Comparison of ENCODE assay signal across 8 mouse cellular contexts in genomic region chr17:88255744-88256598, GRCm38 (mm10).
DNase-seq lines count a peak whose midpoint lies in the region; ATAC-seq and TF ChIP-seq lines count a peak whose summit lies in the region.

No protein-coding gene starts in this region.

- dilution Hi-C loops in CH12.LX (cut with MboI; ENCODE audit: extremely low pct_ligation_motif_present, extremely low pct_unique_long_range_greater_than_20kb, low sequenced_read_pairs): no loop called here

- H3K4me2 ChIP-seq in CH12.LX (ENCODE audit: insufficient read depth, low read depth, poor library complexity, severe bottlenecking): peak overlapping the region; percentile 71
- peak overlapping the region; percentile 68 for H3K4me2 ChIP-seq in forebrain, embryonic 12.5 days
- H3K4me2 ChIP-seq in heart, postnatal 0 days (ENCODE audit: low read depth, low read length): peak overlapping the region; percentile 94
- H3K4me2 ChIP-seq in liver, embryonic 15.5 days: peak overlapping the region; percentile 88
- peak overlapping the region; percentile 94 for H3K4me2 ChIP-seq in neural tube, embryonic 11.5 days (ENCODE audit: low read depth)
- H3K4me2 ChIP-seq in stomach, embryonic 16.5 days (ENCODE audit: low read depth, low read length): peak overlapping the region; percentile 97

- peak; percentile 80 for ATAC-seq in forebrain, embryonic 12.5 days (ENCODE audit: low FRiP score)
- ATAC-seq in heart, postnatal 0 days (ENCODE audit: insufficient read depth, low read depth): peak; percentile 66
- peak; percentile 51; the same call in 1 of the 2 replicates for ATAC-seq in liver, embryonic 15.5 days (ENCODE audit: insufficient read depth)
- peak; percentile 77 for ATAC-seq in neural tube, embryonic 11.5 days (ENCODE audit: insufficient read depth, low FRiP score, low TSS enrichment)
- peak; percentile 68 for ATAC-seq in stomach, embryonic 16.5 days (ENCODE audit: insufficient read depth, low FRiP score)

- peak overlapping the region; percentile 41 for H3K27ac ChIP-seq in CH12.LX (ENCODE audit: insufficient read depth, low read depth)
- peak overlapping the region; percentile 93 for H3K27ac ChIP-seq in brown adipose tissue, adult 24 weeks (replicated peaks; ENCODE audit: low read depth, low read length)
- peak overlapping the region; percentile 85 for H3K27ac ChIP-seq in forebrain, embryonic 12.5 days
- H3K27ac ChIP-seq in heart, postnatal 0 days (ENCODE audit: low read depth): peak overlapping the region; percentile 99
- H3K27ac ChIP-seq in liver, embryonic 15.5 days (replicated peaks): peak overlapping the region; percentile 39
- peak overlapping the region; percentile 94 for H3K27ac ChIP-seq in neural tube, embryonic 11.5 days (ENCODE audit: low read depth, low read length)
- H3K27ac ChIP-seq in stomach, embryonic 16.5 days (ENCODE audit: low read length): peak overlapping the region; percentile 98

- DNase-seq in CH12.LX (ENCODE audit: extremely low read depth): peak; percentile 84
- DNase-seq in heart, postnatal 0 days (ENCODE audit: low spot score): peak; percentile 85
- DNase-seq in kidney, postnatal 25 days: peak; percentile 87 to 89
- DNase-seq in neural tube, embryonic 11.5 days (ENCODE audit: low spot score): peak; percentile 90

- peak overlapping the region; percentile 69 to 80 (median 72) for H3K4me3 ChIP-seq in CH12.LX (replicated peaks in 1 of 3; ENCODE audit: low read depth in 2 of 3, low read length in 2 of 3, poor library complexity in 1 of 3)
- peak overlapping the region; percentile 70 for H3K4me3 ChIP-seq in brown adipose tissue, adult 24 weeks (ENCODE audit: insufficient read depth, low read depth, low read length)
- H3K4me3 ChIP-seq in forebrain, embryonic 12.5 days (replicated peaks): peak overlapping the region; percentile 48
- peak overlapping the region; percentile 72 for H3K4me3 ChIP-seq in heart, postnatal 0 days (ENCODE audit: low read depth, low read length)
- peak overlapping the region; percentile 61 for H3K4me3 ChIP-seq in liver, embryonic 15.5 days (replicated peaks)
- H3K4me3 ChIP-seq in neural tube, embryonic 11.5 days (ENCODE audit: low read depth, low read length): peak overlapping the region; percentile 61
- H3K4me3 ChIP-seq in stomach, embryonic 16.5 days (replicated peaks; ENCODE audit: low read length): peak overlapping the region; percentile 67

- no peak for TF ChIP-seq EP300 in CH12.LX (IDR thresholded peaks at IDR 0.05; ENCODE audit: low read length)
- TF ChIP-seq EP300 in heart, postnatal 0 days (IDR thresholded peaks at IDR 0.05; ENCODE audit: low read depth): no peak

- no peaks in the 10 kb centered on the region for H3K27me3 ChIP-seq in CH12.LX (replicated peaks)
- no peaks in the 10 kb centered on the region for H3K27me3 ChIP-seq in forebrain, embryonic 12.5 days
- no peaks in the 10 kb centered on the region for H3K27me3 ChIP-seq in heart, postnatal 0 days (ENCODE audit: control insufficient read depth, insufficient read depth, low read length)
- 0 out of 2 replicates have a peak, but pooled peaks cover 4% of the 10 kb centered on the region for H3K27me3 ChIP-seq in liver, embryonic 15.5 days
- no peaks in the 10 kb centered on the region for H3K27me3 ChIP-seq in neural tube, embryonic 11.5 days (ENCODE audit: control insufficient read depth, insufficient read depth, low read length)
- no peaks in the 10 kb centered on the region for H3K27me3 ChIP-seq in stomach, embryonic 16.5 days (ENCODE audit: control insufficient read depth, insufficient read depth, low read length)

- H3K9me3 ChIP-seq in CH12.LX (replicated peaks; ENCODE audit: low read length): no peaks in the 10 kb centered on the region
- no peaks in the 10 kb centered on the region for H3K9me3 ChIP-seq in forebrain, embryonic 12.5 days
- no peaks in the 10 kb centered on the region for H3K9me3 ChIP-seq in heart, postnatal 0 days (replicated peaks; ENCODE audit: control insufficient read depth, low read length)
- no peaks in the 10 kb centered on the region for H3K9me3 ChIP-seq in liver, embryonic 15.5 days (replicated peaks)
- no peaks in the 10 kb centered on the region for H3K9me3 ChIP-seq in neural tube, embryonic 11.5 days (ENCODE audit: control insufficient read depth, low read length)
- H3K9me3 ChIP-seq in stomach, embryonic 16.5 days (replicated peaks; ENCODE audit: control insufficient read depth, low read length): no peaks in the 10 kb centered on the region

- H3K79me2 ChIP-seq in CH12.LX (replicated peaks; ENCODE audit: control insufficient read depth, extremely low read depth, insufficient read depth, poor library complexity, severe bottlenecking): no peaks in the 10 kb centered on the region

- peak; percentile 77 for TF ChIP-seq RAD21 in CH12.LX (IDR thresholded peaks at IDR 0.05; ENCODE audit: low read depth, low read length)

- WGBS in forebrain, embryonic 12.5 days: under 1% methylated on average over 40 of the region's 40 CpGs
- under 1% methylated on average over 38 of the region's 40 CpGs for WGBS in heart, postnatal 0 days
- WGBS in liver, embryonic 15.5 days (ENCODE audit: insufficient replicate concordance): under 1% methylated on average over 40 of the region's 40 CpGs
- WGBS in neural tube, embryonic 11.5 days: under 1% methylated on average over 40 of the region's 40 CpGs
- under 1% methylated on average over 40 of the region's 40 CpGs for WGBS in stomach, embryonic 16.5 days

- no peak for TF ChIP-seq POLR2A in CH12.LX (IDR thresholded peaks at IDR 0.05; ENCODE audit: low read depth, low read length)

- peaks cover 3 to 34% of the 10 kb centered on the region in 2 experiments for H3K4me1 ChIP-seq in CH12.LX (ENCODE audit: control insufficient read depth in 1 of 2, insufficient read depth in 2 of 2)
- H3K4me1 ChIP-seq in brown adipose tissue, adult 24 weeks (ENCODE audit: control insufficient read depth, insufficient read depth, insufficient read length, low read length): peaks cover 6% of the 10 kb centered on the region
- peaks cover 21% of the 10 kb centered on the region for H3K4me1 ChIP-seq in forebrain, embryonic 12.5 days
- peaks cover 10% of the 10 kb centered on the region; the same call in 1 of the 2 replicates for H3K4me1 ChIP-seq in heart, postnatal 0 days (ENCODE audit: control insufficient read depth, insufficient read depth)
- H3K4me1 ChIP-seq in liver, embryonic 15.5 days (replicated peaks): peaks cover 12% of the 10 kb centered on the region
- no peaks in the 10 kb centered on the region; the same call in 1 of the 2 replicates for H3K4me1 ChIP-seq in neural tube, embryonic 11.5 days (ENCODE audit: control insufficient read depth, insufficient read depth, low read length)
- peaks cover 7% of the 10 kb centered on the region; the same call in 1 of the 2 replicates for H3K4me1 ChIP-seq in stomach, embryonic 16.5 days (ENCODE audit: control insufficient read depth, insufficient read depth, low read length)

- peak; percentile 37 to 88; a peak in 3 of 4 replicates for TF ChIP-seq CTCF in CH12.LX (conservative IDR thresholded peaks at IDR 0.05 in 1 of 2, IDR thresholded peaks at IDR 0.05 in 1 of 2; ENCODE audit: low read depth in 2 of 2, low read length in 2 of 2)
- TF ChIP-seq CTCF in heart, postnatal 0 days (IDR thresholded peaks at IDR 0.05; ENCODE audit: low read depth): peak; percentile 79

- in situ Hi-C loops in CH12.LX (cut with MboI; ENCODE audit: low pct_ligation_motif_present, low pct_unique_long_range_greater_than_20kb, low sequenced_read_pairs): loop anchor here (5.0 to 25.0 kb wide), 3 partner anchors 131 to 381 kb away; no protein-coding TSS in a partner anchor

- peak overlapping the region; percentile 93 for H3K9ac ChIP-seq in CH12.LX (ENCODE audit: insufficient read depth, low read depth)
- peak overlapping the region; percentile 70 for H3K9ac ChIP-seq in forebrain, embryonic 12.5 days
- peak overlapping the region; percentile 91 for H3K9ac ChIP-seq in heart, postnatal 0 days (replicated peaks; ENCODE audit: low read depth, low read length)
- peak overlapping the region; percentile 60 for H3K9ac ChIP-seq in liver, embryonic 15.5 days
- H3K9ac ChIP-seq in neural tube, embryonic 11.5 days (ENCODE audit: low read length): peak overlapping the region; percentile 94
- H3K9ac ChIP-seq in stomach, embryonic 16.5 days (ENCODE audit: low read length): peak overlapping the region; percentile 95

- no peaks in the 10 kb centered on the region for H3K36me3 ChIP-seq in CH12.LX (replicated peaks in 1 of 2; ENCODE audit: control insufficient read depth in 1 of 2, insufficient read depth in 1 of 2, low read length in 1 of 2)
- H3K36me3 ChIP-seq in forebrain, embryonic 12.5 days (replicated peaks): no peaks in the 10 kb centered on the region
- H3K36me3 ChIP-seq in heart, postnatal 0 days (replicated peaks; ENCODE audit: control insufficient read depth, insufficient read depth, low read length): no peaks in the 10 kb centered on the region
- H3K36me3 ChIP-seq in liver, embryonic 15.5 days (replicated peaks): no peaks in the 10 kb centered on the region
- H3K36me3 ChIP-seq in neural tube, embryonic 11.5 days (ENCODE audit: control insufficient read depth, insufficient read depth, low read length): no peaks in the 10 kb centered on the region
- H3K36me3 ChIP-seq in stomach, embryonic 16.5 days (ENCODE audit: control insufficient read depth, insufficient read depth, low read length): no peaks in the 10 kb centered on the region

TF ChIP-seq in CH12.LX, 34 proteins besides CTCF, POLR2A, EP300 and RAD21 (continues in another document):
- TF ChIP-seq ZNF384 (IDR thresholded peaks at IDR 0.05; ENCODE audit: low read depth, low read length) (no peak), USF2 (conservative IDR thresholded peaks at IDR 0.05; ENCODE audit: low read depth, low read length) (no peak), GABPA (IDR thresholded peaks at IDR 0.05; ENCODE audit: insufficient replicate concordance, low read depth, low read length) (no peak), ELF1 (IDR thresholded peaks at IDR 0.05; ENCODE audit: low read depth, low read length) (no peak; the same call in 1 of the 2 replicates), NRF1 (IDR thresholded peaks at IDR 0.05; ENCODE audit: low read depth, low read length) (no peak), TCF12 (IDR thresholded peaks at IDR 0.05; ENCODE audit: low read depth, low read length) (0 out of 2 replicates have a peak, but pooled peaks have one; percentile 19), CHD1 (IDR thresholded peaks at IDR 0.05; ENCODE audit: low read depth, low read length) (no peak), POLR2AphosphoS2 (IDR thresholded peaks at IDR 0.05; ENCODE audit: low read depth, low read length) (no peak), ZMIZ1 (IDR thresholded peaks at IDR 0.05; ENCODE audit: low read depth, low read length) (no peak), IRF4 (IDR thresholded peaks at IDR 0.05; ENCODE audit: low read depth, low read length) (no peak), TBP (conservative IDR thresholded peaks at IDR 0.05; ENCODE audit: low read depth, low read length) (0 out of 2 replicates have a peak, but pooled peaks have one; percentile 30), MAZ (IDR thresholded peaks at IDR 0.05; ENCODE audit: low read depth, low read length) (no peak; the same call in 1 of the 2 replicates), SIN3A (IDR thresholded peaks at IDR 0.05; ENCODE audit: low read length) (peak; percentile 30; the same call in 1 of the 2 replicates), JUN (IDR thresholded peaks at IDR 0.05; ENCODE audit: insufficient read depth, low read depth, low read length) (no peak)

Comparison
In these comparisons a context has a peak if more than half of its experiments do, and no peak if none do; other contexts are left out.
1. Peak in every context shown above with its lines: DNase-seq, ATAC-seq, H3K4me3 ChIP-seq and H3K27ac ChIP-seq.
2. H3K27ac ChIP-seq: peak in every context shown above with its lines; median percentile 99 in heart, postnatal 0 days; 98 in stomach, embryonic 16.5 days; 94 in neural tube, embryonic 11.5 days; 93 in brown adipose tissue, adult 24 weeks; 85 in forebrain, embryonic 12.5 days; 41 in CH12.LX; 39 in liver, embryonic 15.5 days.